Mouse (Mus musculus) left cerebral cortex, adult 9 months (tissue): ENCODE measurements at regions not wholly inside any gene's neighbourhood (a gene's known extent, or its start where the extent isn't known, plus 50 kb on each side); places are given as distances from the start of the nearest gene placed in this dataset.
A peak's percentile ranks its signal among the peaks of the same experiment; 100 is the strongest.

ENCODE experiments used
- DNase-seq, 2 experiments: peaks; one replicate each; pipeline ENCODE4 v3.0.0; 2022; ENCODE audit warnings: low spot score in 2 of 2

- DNase-seq = no peak
Measured at GRCm38 (mm10) chr10:67439042-67439635, 96.1 kb upstream of the Egr2 start.

- no peak for DNase-seq
Measured at GRCm38 (mm10) chr10:67439844-67440243, 95.4 kb upstream of the Egr2 start.

- no peak for DNase-seq
Measured at GRCm38 (mm10) chr10:67441243-67441642, 94.0 kb upstream of the Egr2 start.

GRCm38 (mm10) chr10:67448875-67449274 is 86.4 kb upstream of the Egr2 start:
- DNase-seq = no peak

- DNase-seq = no peak
Measured at GRCm38 (mm10) chr10:67454149-67454548, 81.1 kb upstream of the Egr2 start.

GRCm38 (mm10) chr10:67458447-67459272 is 76.6 kb upstream of the Egr2 start:
- DNase-seq = no peak

GRCm38 (mm10) chr10:67461321-67461720 is 74.0 kb upstream of the Egr2 start:
- no peak for DNase-seq

GRCm38 (mm10) chr10:67461862-67462261 is 73.4 kb upstream of the Egr2 start:
- no peak for DNase-seq

- no peak for DNase-seq
Measured at GRCm38 (mm10) chr10:67468724-67469123, 66.6 kb upstream of the Egr2 start.

- no peak for DNase-seq
Measured at GRCm38 (mm10) chr10:67473016-67473415, 62.3 kb upstream of the Egr2 start.

GRCm38 (mm10) chr10:67474336-67474735 is 60.9 kb upstream of the Egr2 start:
- no peak for DNase-seq

GRCm38 (mm10) chr10:67482268-67482667 is 53.0 kb upstream of the Egr2 start:
- DNase-seq = peak; percentile 52 to 79

- DNase-seq = peak in 1 of 2 experiments; percentile 20
Measured at GRCm38 (mm10) chr10:67483371-67483770, 51.9 kb upstream of the Egr2 start.

GRCm38 (mm10) chr10:67484091-67484745 is 51.1 kb upstream of the Egr2 start:
- no peak for DNase-seq
